Mouse (Mus musculus) G1E (cell line): ENCODE results near the gene Kcnip2. TPM values are rescaled to one million over a fixed set of nuclear protein-coding genes. Genes with fewer than 3 reads are reported as not detected.

ENCODE experiments used
- ATAC-seq: 2 replicates; pipeline ENCODE4 v1.8.0; 2016; ENCODE audit warnings: mild to moderate bottlenecking; ENCODE audit not compliant: insufficient number of reproducible peaks, poor library complexity, low FRiP score, severe bottlenecking; ENCODE audit errors: extremely low read depth
- DNase-seq: peaks from one replicate; pipeline ENCODE4 v3.0.0; 2012; ENCODE audit warnings: low spot score
- H3K27me3 ChIP-seq: 2 replicates; pipeline ENCODE4 v1.6.1; 2012; ENCODE audit warnings: mild to moderate bottlenecking, low read length, inconsistent platforms; ENCODE audit not compliant: insufficient read depth
- H3K36me3 ChIP-seq: replicated peaks from 2 replicates; pipeline ENCODE3; 2012; ENCODE audit warnings: mild to moderate bottlenecking, inconsistent platforms
- H3K4me1 ChIP-seq: 2 replicates; pipeline ENCODE4 v1.6.1; 2012; ENCODE audit warnings: low read depth, low read length, inconsistent platforms, mixed read lengths; ENCODE audit not compliant: insufficient read depth
- H3K4me3 ChIP-seq: 2 replicates; pipeline ENCODE4 v1.5.1; 2012; ENCODE audit warnings: low read depth, mild to moderate bottlenecking, inconsistent platforms, low read length, moderate library complexity, mixed read lengths
- H3K9me3 ChIP-seq: replicated peaks from 2 replicates; pipeline ENCODE4 v1.6.1; 2012; ENCODE audit warnings: inconsistent platforms
- CTCF ChIP-seq: IDR thresholded peaks from 2 replicates; pipeline ENCODE4 v1.5.1; 2012; ENCODE audit warnings: low read depth, low read length, inconsistent platforms, mixed read lengths
- GATA1 ChIP-seq: IDR thresholded peaks from 2 replicates; pipeline ENCODE4 v1.6.1; 2012; ENCODE audit warnings: borderline replicate concordance, low read length, inconsistent platforms, mixed read lengths
- GATA2 ChIP-seq: IDR thresholded peaks from 2 replicates; pipeline ENCODE4 v1.6.1; 2012; ENCODE audit warnings: low read depth, low read length, inconsistent platforms, borderline replicate concordance
- POLR2AphosphoS5 ChIP-seq: IDR thresholded peaks from 2 replicates; pipeline ENCODE4 v1.6.1; 2012; ENCODE audit warnings: low read depth, low read length, inconsistent platforms; ENCODE audit not compliant: insufficient replicate concordance
- TAL1 ChIP-seq: conservative IDR thresholded peaks from 2 replicates; pipeline ENCODE4 v1.6.1; 2012; ENCODE audit warnings: low read depth, low read length, inconsistent platforms, mixed read lengths
- polyA plus RNA-seq: library from polyadenylated mRNA; stranded (reverse); fragments of >175 nt; gene quantifications from 2 replicates; pipeline ENCODE4 v1.2.3, GENCODE M21; 2012
- total RNA-seq, 2 experiments: library from RNA; stranded (forward) in 1 of 2; stranded (reverse) in 1 of 2; fragments of 200-1000 nt in 1 of 2; fragments of >200 nt in 1 of 2; fragmentation: Nextera tagmentation in 1 of 2; gene quantifications; 2 replicates each; pipeline ENCODE4 v1.2.3; 2014 to 2017

The Kcnip2 gene
- total and polyA plus RNA-seq, 3 experiments, result 0.05 TPM; not detected in 2

- peaks cover 7% of the 10 kb centered on the region for H3K27me3 ChIP-seq
- H3K4me3 ChIP-seq, result peak within 1 kb of the TSS; percentile 98
- peaks cover 38% of the 10 kb centered on the region for H3K4me1 ChIP-seq
- no peaks in the 10 kb centered on the region for H3K9me3 ChIP-seq
- DNase-seq, result peak; percentile 81
- TF ChIP-seq POLR2AphosphoS5 (no peak), GATA1 (no peak), TAL1 (no peak), GATA2 (no peak), CTCF (no peak)
- ATAC-seq, result peak; percentile 46; the same call in 1 of the 2 replicates
- H3K36me3 ChIP-seq, result peaks cover 70% of the 10 kb centered on the region
These were observed 66.4 kb downstream of the Kcnip2 start, which contains the start of gene Npm3 for GRCm38 (mm10) chr19:45749243-45750043. TSS of gene Npm3 (minus strand) at chr19:45749591.

GRCm38 (mm10) chr19:45748691-45749242 is 67.1 kb downstream of the Kcnip2 start:
- peak; percentile 40 for DNase-seq
- peaks cover 63% of the 10 kb centered on the region for H3K36me3 ChIP-seq
- H3K4me3 ChIP-seq, result peak overlapping the region; percentile 98
- peaks cover 13% of the 10 kb centered on the region for H3K27me3 ChIP-seq
- ATAC-seq, result no peak
- peaks cover 38% of the 10 kb centered on the region for H3K4me1 ChIP-seq
- TF ChIP-seq POLR2AphosphoS5, result no peak
- H3K9me3 ChIP-seq, result no peaks in the 10 kb centered on the region

GRCm38 (mm10) chr19:45748206-45748605 is 67.7 kb downstream of the Kcnip2 start:
- DNase-seq (no peak), ATAC-seq (no peak)
- no peak for TF ChIP-seq GATA2
- no peak for TF ChIP-seq TAL1
- TF ChIP-seq GATA1, result no peak
- no peak for TF ChIP-seq CTCF
- TF ChIP-seq POLR2AphosphoS5, result no peak
- H3K36me3 ChIP-seq, result peaks cover 58% of the 10 kb centered on the region
- H3K4me3 ChIP-seq, result peak overlapping the region; percentile 98
- H3K4me1 ChIP-seq, result peaks cover 38% of the 10 kb centered on the region
- H3K27me3 ChIP-seq, result peaks cover 18% of the 10 kb centered on the region
- no peaks in the 10 kb centered on the region for H3K9me3 ChIP-seq

- peaks cover 50% of the 10 kb centered on the region for H3K36me3 ChIP-seq
- TF ChIP-seq CTCF, result peak; percentile 70
- TF ChIP-seq POLR2AphosphoS5, result no peak
- H3K9me3 ChIP-seq, result peaks cover 5% of the 10 kb centered on the region
- DNase-seq, result peak; percentile 78
- peak overlapping the region; percentile 20; the same call in 1 of the 2 replicates for H3K4me3 ChIP-seq
- H3K27me3 ChIP-seq, result peaks cover 25% of the 10 kb centered on the region
- H3K4me1 ChIP-seq, result peaks cover 38% of the 10 kb centered on the region
- no peak for ATAC-seq
These were observed 68.6 kb downstream of the Kcnip2 start for GRCm38 (mm10) chr19:45747028-45747867.

- peaks cover 33% of the 10 kb centered on the region for H3K27me3 ChIP-seq
- H3K4me1 ChIP-seq, result peaks cover 33% of the 10 kb centered on the region
- TF ChIP-seq CTCF (peak; percentile 80), GATA2 (no peak)
- H3K9me3 ChIP-seq, result peaks cover 14% of the 10 kb centered on the region
- peaks cover 43% of the 10 kb centered on the region for H3K36me3 ChIP-seq
- no peak overlapping the region for H3K4me3 ChIP-seq
- ATAC-seq (no peak), DNase-seq (peak; percentile 77)
These were observed 69.5 kb downstream of the Kcnip2 start for GRCm38 (mm10) chr19:45746153-45747020.
